Mouse (Mus musculus): Measurements from ENCODE around the gene Mageb1. TPM values are rescaled to one million over a fixed set of nuclear protein-coding genes. Genes with fewer than 3 reads are reported as not detected.
"Not testable (repeated sequence)": the region's sequence is repeated elsewhere in the genome, so short reads cannot be mapped to it uniquely, and the experiment has no call there.

Mageb1 gene
- total RNA-seq (2014; fragmentation: Nextera tagmentation) = not detected in 2 replicates
- total RNA-seq (2017) = not detected in 2 replicates

GRCm38 (mm10) chrX:92016233-92016632, at the start of gene Mageb1:
TSS of gene Mageb1 (minus strand) at chrX:92016333.
- not testable (repeated sequence) for ATAC-seq (replicated peaks; ENCODE audit: poor library complexity, severe bottlenecking)

Other genes with a start within 250 kb of the Mageb1 start
- not detected in 2 replicates for gene Mageb5, start 233.3 kb downstream of the Mageb1 start, total RNA-seq (2014; fragmentation: Nextera tagmentation)
- gene Mageb5, start 233.3 kb downstream of the Mageb1 start, total RNA-seq (2017) = not detected in 2 replicates

All from granulocyte monocyte progenitor cell, adult 5-6 weeks (primary cell).